Mouse (Mus musculus) erythroblast, embryonic 14.5 days (primary cell): ENCODE data around the gene Kctd7.
A peak's percentile ranks its signal among the peaks of the same experiment; 100 is the strongest.

Experiments
- GATA1 ChIP-seq: IDR thresholded peaks from 2 replicates; pipeline ENCODE4 v1.6.1; 2012; ENCODE audit warnings: low read length, inconsistent platforms, mixed read lengths
- TAL1 ChIP-seq: IDR thresholded peaks from 3 replicates; pipeline ENCODE4 v1.6.1; 2012; ENCODE audit warnings: low read length, inconsistent platforms, mixed read lengths

DNA sequence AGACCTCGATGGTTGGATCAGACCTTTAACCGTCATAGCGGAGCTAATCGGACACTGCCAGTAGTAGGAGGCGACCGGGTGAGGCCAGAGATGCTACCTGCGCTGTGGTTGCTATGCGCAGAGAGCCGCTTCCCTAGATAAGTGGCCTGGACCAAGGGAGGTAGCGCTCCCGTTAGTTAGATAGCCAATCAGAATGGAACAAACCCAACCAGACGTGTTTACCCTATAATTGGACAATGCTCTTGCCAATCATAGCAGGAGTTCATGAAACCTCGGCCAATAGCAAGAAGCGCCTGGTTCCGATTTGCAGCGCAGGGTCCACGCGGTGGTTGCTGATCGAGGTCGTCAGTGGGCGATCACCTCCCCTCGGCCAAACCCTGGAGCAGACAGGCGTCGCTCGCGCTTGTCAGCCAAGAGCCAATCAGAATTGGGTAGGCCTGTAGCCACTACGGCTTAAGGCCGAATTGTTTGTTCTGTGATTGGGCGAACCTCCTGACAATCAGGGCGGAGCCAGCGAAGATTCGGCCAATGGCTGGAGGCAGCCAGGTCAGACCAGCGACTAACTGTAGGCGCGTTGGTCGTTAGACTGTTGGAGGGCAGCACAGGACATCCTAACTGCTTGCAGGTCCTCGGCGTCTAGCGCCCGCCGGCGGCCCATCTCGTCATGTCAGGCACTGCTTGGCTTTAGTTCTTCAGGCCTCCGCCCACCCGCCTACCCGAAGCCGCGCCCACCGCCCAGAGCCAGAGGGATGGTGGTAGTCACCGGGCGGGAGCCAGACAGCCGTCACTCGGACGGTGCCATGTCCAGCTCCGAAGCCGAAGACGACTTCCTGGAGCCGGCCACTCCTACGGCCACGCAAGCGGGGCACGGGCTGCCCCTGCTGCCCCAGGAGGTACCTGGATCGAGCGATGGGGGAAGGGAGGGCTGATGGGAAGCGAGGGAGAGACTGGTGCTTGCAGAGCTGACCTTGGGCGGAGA, at the start of gene Kctd7:
- TF ChIP-seq GATA1 (peak; percentile 82), TAL1 (peak; percentile 82)
